Mouse (Mus musculus): ENCODE measurements at regions not wholly inside any gene's neighbourhood (a gene's known extent, or its start where the extent isn't known, plus 50 kb on each side); places are given as distances from the start of the nearest gene placed in this dataset.

- Histone ChIP-seq H3K27me3 (ENCODE audit: insufficient read depth, low read length) (no peaks in the 10 kb centered on the region), H3K4me3 (replicated peaks; ENCODE audit: low read length) (no peak overlapping the region), H3K36me3 (ENCODE audit: insufficient read depth, low read length) (no peaks in the 10 kb centered on the region), H3K4me1 (replicated peaks; ENCODE audit: low read depth, low read length) (peaks cover 7% of the 10 kb centered on the region), H3K9me3 (ENCODE audit: low read length) (peaks cover 14% of the 10 kb centered on the region)
- TF ChIP-seq CTCF (conservative IDR thresholded peaks at IDR 0.05; ENCODE audit: low read length) (no peak), NANOG (IDR thresholded peaks at IDR 0.05; ENCODE audit: borderline replicate concordance, low read length) (no peak), POU5F1 (IDR thresholded peaks at IDR 0.05; ENCODE audit: borderline replicate concordance, low read length) (no peak)
Measured at GRCm38 (mm10) chr4:95193473-95193872, 141.5 kb upstream of the Jun start.

- no peaks in the 10 kb centered on the region for H3K36me3 ChIP-seq (ENCODE audit: insufficient read depth, low read length)
- H3K9me3 ChIP-seq (ENCODE audit: low read length): peaks cover 15% of the 10 kb centered on the region
- H3K27me3 ChIP-seq (ENCODE audit: insufficient read depth, low read length): no peaks in the 10 kb centered on the region
- TF ChIP-seq POU5F1 (IDR thresholded peaks at IDR 0.05; ENCODE audit: borderline replicate concordance, low read length): no peak
- TF ChIP-seq CTCF (conservative IDR thresholded peaks at IDR 0.05; ENCODE audit: low read length): no peak
- peaks cover 7% of the 10 kb centered on the region for H3K4me1 ChIP-seq (replicated peaks; ENCODE audit: low read depth, low read length)
- H3K4me3 ChIP-seq (replicated peaks; ENCODE audit: low read length): no peak overlapping the region
Measured at GRCm38 (mm10) chr4:95194621-95195455, 142.8 kb upstream of the Jun start.

GRCm38 (mm10) chr4:95196106-95196505 is 144.1 kb upstream of the Jun start:
- no peak for TF ChIP-seq NANOG (IDR thresholded peaks at IDR 0.05; ENCODE audit: borderline replicate concordance, low read length)
- TF ChIP-seq CTCF (conservative IDR thresholded peaks at IDR 0.05; ENCODE audit: low read length): no peak
- no peak for TF ChIP-seq POU5F1 (IDR thresholded peaks at IDR 0.05; ENCODE audit: borderline replicate concordance, low read length)
- H3K9me3 ChIP-seq (ENCODE audit: low read length): peaks cover 15% of the 10 kb centered on the region
- H3K4me1 ChIP-seq (replicated peaks; ENCODE audit: low read depth, low read length): peaks cover 7% of the 10 kb centered on the region
- no peaks in the 10 kb centered on the region for H3K27me3 ChIP-seq (ENCODE audit: insufficient read depth, low read length)
- H3K4me3 ChIP-seq (replicated peaks; ENCODE audit: low read length): no peak overlapping the region
- no peaks in the 10 kb centered on the region for H3K36me3 ChIP-seq (ENCODE audit: insufficient read depth, low read length)

GRCm38 (mm10) chr4:95197077-95197711 is 145.2 kb upstream of the Jun start:
- Histone ChIP-seq H3K4me3 (replicated peaks; ENCODE audit: low read length) (no peak overlapping the region), H3K36me3 (ENCODE audit: insufficient read depth, low read length) (no peaks in the 10 kb centered on the region), H3K4me1 (replicated peaks; ENCODE audit: low read depth, low read length) (no peaks in the 10 kb centered on the region), H3K9me3 (ENCODE audit: low read length) (peaks cover 15% of the 10 kb centered on the region), H3K27me3 (ENCODE audit: insufficient read depth, low read length) (no peaks in the 10 kb centered on the region)
- TF ChIP-seq POU5F1 (IDR thresholded peaks at IDR 0.05; ENCODE audit: borderline replicate concordance, low read length) (no peak), CTCF (conservative IDR thresholded peaks at IDR 0.05; ENCODE audit: low read length) (no peak), NANOG (IDR thresholded peaks at IDR 0.05; ENCODE audit: borderline replicate concordance, low read length) (no peak)

GRCm38 (mm10) chr4:95199394-95199793 is 147.4 kb upstream of the Jun start:
- Histone ChIP-seq H3K9me3 (ENCODE audit: low read length) (peaks cover 15% of the 10 kb centered on the region), H3K4me1 (replicated peaks; ENCODE audit: low read depth, low read length) (no peaks in the 10 kb centered on the region), H3K27me3 (ENCODE audit: insufficient read depth, low read length) (no peaks in the 10 kb centered on the region), H3K4me3 (replicated peaks; ENCODE audit: low read length) (no peak overlapping the region), H3K36me3 (ENCODE audit: insufficient read depth, low read length) (no peaks in the 10 kb centered on the region)
- no peak for TF ChIP-seq CTCF (conservative IDR thresholded peaks at IDR 0.05; ENCODE audit: low read length)
- no peak for TF ChIP-seq NANOG (IDR thresholded peaks at IDR 0.05; ENCODE audit: borderline replicate concordance, low read length)
- TF ChIP-seq POU5F1 (IDR thresholded peaks at IDR 0.05; ENCODE audit: borderline replicate concordance, low read length): no peak

- no peaks in the 10 kb centered on the region for H3K36me3 ChIP-seq (ENCODE audit: insufficient read depth, low read length)
- H3K9me3 ChIP-seq (ENCODE audit: low read length): peaks cover 15% of the 10 kb centered on the region
- no peak overlapping the region for H3K4me3 ChIP-seq (replicated peaks; ENCODE audit: low read length)
- no peaks in the 10 kb centered on the region for H3K4me1 ChIP-seq (replicated peaks; ENCODE audit: low read depth, low read length)
- TF ChIP-seq POU5F1 (IDR thresholded peaks at IDR 0.05; ENCODE audit: borderline replicate concordance, low read length) (no peak), NANOG (IDR thresholded peaks at IDR 0.05; ENCODE audit: borderline replicate concordance, low read length) (no peak), CTCF (conservative IDR thresholded peaks at IDR 0.05; ENCODE audit: low read length) (no peak)
- H3K27me3 ChIP-seq (ENCODE audit: insufficient read depth, low read length): no peaks in the 10 kb centered on the region
Measured at GRCm38 (mm10) chr4:95200130-95200529, 148.1 kb upstream of the Jun start.

GRCm38 (mm10) chr4:95202478-95202877 is 150.5 kb upstream of the Jun start:
- no peak overlapping the region for H3K4me3 ChIP-seq (replicated peaks; ENCODE audit: low read length)
- TF ChIP-seq NANOG (IDR thresholded peaks at IDR 0.05; ENCODE audit: borderline replicate concordance, low read length) (no peak), POU5F1 (IDR thresholded peaks at IDR 0.05; ENCODE audit: borderline replicate concordance, low read length) (no peak), CTCF (conservative IDR thresholded peaks at IDR 0.05; ENCODE audit: low read length) (no peak)
- H3K27me3 ChIP-seq (ENCODE audit: insufficient read depth, low read length): no peaks in the 10 kb centered on the region
- H3K36me3 ChIP-seq (ENCODE audit: insufficient read depth, low read length): no peaks in the 10 kb centered on the region
- H3K9me3 ChIP-seq (ENCODE audit: low read length): peaks cover 31% of the 10 kb centered on the region
- H3K4me1 ChIP-seq (replicated peaks; ENCODE audit: low read depth, low read length): no peaks in the 10 kb centered on the region

- no peaks in the 10 kb centered on the region for H3K27me3 ChIP-seq (ENCODE audit: insufficient read depth, low read length)
- TF ChIP-seq CTCF (conservative IDR thresholded peaks at IDR 0.05; ENCODE audit: low read length) (no peak), POU5F1 (IDR thresholded peaks at IDR 0.05; ENCODE audit: borderline replicate concordance, low read length) (no peak), NANOG (IDR thresholded peaks at IDR 0.05; ENCODE audit: borderline replicate concordance, low read length) (no peak)
- no peaks in the 10 kb centered on the region for H3K36me3 ChIP-seq (ENCODE audit: insufficient read depth, low read length)
- no peak overlapping the region for H3K4me3 ChIP-seq (replicated peaks; ENCODE audit: low read length)
- H3K9me3 ChIP-seq (ENCODE audit: low read length): peaks cover 20% of the 10 kb centered on the region
- H3K4me1 ChIP-seq (replicated peaks; ENCODE audit: low read depth, low read length): no peaks in the 10 kb centered on the region
Measured at GRCm38 (mm10) chr4:95203577-95203976, 151.6 kb upstream of the Jun start.

Measured in E14TG2a.4 (cell line).